Mouse (Mus musculus): ENCODE data around the gene Crybb2. TPM values are rescaled to one million over a fixed set of nuclear protein-coding genes. Genes with fewer than 3 reads are reported as not detected.

Gene Crybb2
- polyA plus RNA-seq, 1 experiment from 2014 or later: not detected

DNA sequence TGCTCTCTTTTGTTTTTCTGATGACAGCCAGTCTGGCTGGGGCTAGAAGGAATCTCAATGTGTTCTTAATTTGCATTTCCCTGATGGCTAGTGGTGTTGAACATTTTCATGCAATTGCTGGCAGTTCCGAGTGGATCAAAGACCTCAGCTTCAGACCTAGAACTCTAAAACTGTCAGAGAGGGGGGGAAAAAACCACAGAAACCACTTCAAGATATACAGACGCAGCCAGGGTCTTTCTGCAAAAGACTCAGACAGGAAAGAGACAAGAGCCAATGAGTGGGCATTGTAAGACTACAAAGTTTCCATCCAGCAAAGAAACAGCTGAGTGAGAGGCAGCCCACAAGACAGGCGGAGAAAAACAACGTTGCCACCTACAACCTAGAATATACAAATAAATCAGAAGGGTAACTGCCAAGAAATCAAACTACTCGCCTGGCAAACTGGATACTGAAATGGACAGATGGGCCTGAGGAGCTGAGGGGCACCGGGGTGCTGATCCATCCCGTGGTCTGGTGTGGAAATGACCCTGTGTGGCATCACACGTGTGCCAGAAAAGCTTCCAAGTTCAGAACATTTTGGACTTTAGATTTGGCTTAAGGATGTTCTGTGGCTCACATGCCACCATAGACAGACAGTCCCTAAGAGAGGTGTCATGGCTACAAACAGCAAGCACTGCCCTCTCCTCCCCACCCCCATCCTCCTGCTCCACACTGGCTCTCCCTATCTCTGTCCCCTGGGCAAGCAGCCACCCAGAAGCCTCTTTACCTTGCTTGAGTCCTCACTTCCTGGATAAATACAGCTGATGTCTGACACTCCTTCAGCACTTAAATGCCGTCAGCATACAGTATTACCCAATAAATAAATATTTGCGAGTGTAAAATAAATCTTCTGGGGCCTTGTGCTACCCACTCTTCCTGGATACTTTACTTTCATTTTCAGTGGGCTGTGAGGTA is 34.5 kb downstream of the Crybb2 start:
- H3K27ac ChIP-seq (ENCODE audit: low read depth, low read length): no peak overlapping the region
- H3K9me3 ChIP-seq (ENCODE audit: control insufficient read depth, low read length): no peaks in the 10 kb centered on the region
- H3K27me3 ChIP-seq (ENCODE audit: control insufficient read depth, insufficient read depth, low read length): no peaks in the 10 kb centered on the region
- no peak for ATAC-seq (replicated peaks; ENCODE audit: low FRiP score)
- H3K36me3 ChIP-seq (ENCODE audit: control insufficient read depth, insufficient read depth, low read length): no peaks in the 10 kb centered on the region
- H3K4me3 ChIP-seq (ENCODE audit: low read depth, low read length): no peak overlapping the region
- WGBS: 74% methylated on average over 10 of the region's 10 CpGs
- no peak overlapping the region for H3K9ac ChIP-seq (ENCODE audit: low read length)
- H3K4me2 ChIP-seq (ENCODE audit: low read depth, low read length, severe bottlenecking): no peak overlapping the region
- H3K4me1 ChIP-seq (replicated peaks; ENCODE audit: control insufficient read depth, insufficient read depth, low read length): no peaks in the 10 kb centered on the region
- no peak for DNase-seq (ENCODE audit: low spot score)

DNA sequence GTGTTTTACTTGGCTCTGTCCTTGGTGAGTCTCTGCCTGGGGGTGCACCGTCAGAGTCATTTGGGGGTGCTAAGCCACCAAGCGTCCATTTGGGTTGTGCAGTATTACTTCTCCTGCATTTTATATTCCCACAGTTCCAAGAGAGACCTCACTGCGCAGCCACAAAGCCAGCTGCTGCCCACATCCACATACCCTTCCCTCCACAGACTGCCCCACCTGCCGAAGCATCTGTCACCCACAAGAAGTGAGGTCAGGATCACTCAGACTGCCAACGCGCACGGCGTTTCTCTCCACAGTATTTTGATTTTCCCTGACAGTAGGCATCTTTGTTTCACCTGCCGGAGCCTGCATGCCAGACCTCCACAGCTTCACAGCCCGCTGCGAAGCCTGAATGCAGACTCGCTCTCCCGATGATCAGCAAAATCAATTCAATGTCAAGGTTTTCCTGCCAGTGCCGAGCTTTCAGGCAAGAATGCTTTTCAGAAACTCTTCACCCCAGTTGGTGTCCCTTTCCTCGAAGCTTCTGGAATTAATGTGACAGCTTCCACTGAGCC is 38.6 kb downstream of the Crybb2 start:
- WGBS: 76% methylated on average over 15 of the region's 15 CpGs
- no peak overlapping the region for H3K4me2 ChIP-seq (ENCODE audit: low read depth, low read length, severe bottlenecking)
- no peaks in the 10 kb centered on the region for H3K36me3 ChIP-seq (ENCODE audit: control insufficient read depth, insufficient read depth, low read length)
- no peaks in the 10 kb centered on the region for H3K27me3 ChIP-seq (ENCODE audit: control insufficient read depth, insufficient read depth, low read length)
- no peak for ATAC-seq (replicated peaks; ENCODE audit: low FRiP score)
- H3K4me1 ChIP-seq (replicated peaks; ENCODE audit: control insufficient read depth, insufficient read depth, low read length): no peaks in the 10 kb centered on the region
- H3K9me3 ChIP-seq (ENCODE audit: control insufficient read depth, low read length): no peaks in the 10 kb centered on the region
- H3K4me3 ChIP-seq (ENCODE audit: low read depth, low read length): no peak overlapping the region
- no peak for DNase-seq (ENCODE audit: low spot score)
- no peak overlapping the region for H3K27ac ChIP-seq (ENCODE audit: low read depth, low read length)
- no peak overlapping the region for H3K9ac ChIP-seq (ENCODE audit: low read length)

DNA sequence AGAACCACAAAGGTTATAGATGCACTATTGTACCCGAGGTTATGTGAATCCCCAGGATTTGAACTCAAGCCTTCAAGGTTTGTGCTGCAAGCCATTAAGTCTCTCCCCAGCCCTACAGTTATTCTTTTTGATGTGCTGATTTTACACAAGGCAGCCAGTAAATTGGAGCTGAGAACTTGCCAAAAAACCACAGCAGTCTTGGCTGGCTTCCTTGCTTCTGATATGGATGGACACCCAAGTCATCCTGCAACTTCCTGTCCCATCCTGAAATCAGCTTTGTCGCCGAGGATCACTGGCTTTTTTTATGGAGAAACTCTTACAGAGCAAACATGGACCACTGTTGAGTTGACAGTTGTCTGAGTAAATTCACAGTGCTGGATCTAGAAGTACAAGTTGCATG is 39.8 kb downstream of the Crybb2 start:
- H3K36me3 ChIP-seq (ENCODE audit: control insufficient read depth, insufficient read depth, low read length): no peaks in the 10 kb centered on the region
- H3K9ac ChIP-seq (ENCODE audit: low read length): no peak overlapping the region
- no peaks in the 10 kb centered on the region for H3K9me3 ChIP-seq (ENCODE audit: control insufficient read depth, low read length)
- 81% methylated on average over 3 of the region's 3 CpGs for WGBS
- H3K4me3 ChIP-seq (ENCODE audit: low read depth, low read length): no peak overlapping the region
- H3K27ac ChIP-seq (ENCODE audit: low read depth, low read length): no peak overlapping the region
- H3K4me1 ChIP-seq (replicated peaks; ENCODE audit: control insufficient read depth, insufficient read depth, low read length): no peaks in the 10 kb centered on the region
- ATAC-seq (replicated peaks; ENCODE audit: low FRiP score): no peak
- no peak for DNase-seq (ENCODE audit: low spot score)
- no peak overlapping the region for H3K4me2 ChIP-seq (ENCODE audit: low read depth, low read length, severe bottlenecking)
- H3K27me3 ChIP-seq (ENCODE audit: control insufficient read depth, insufficient read depth, low read length): no peaks in the 10 kb centered on the region

DNA sequence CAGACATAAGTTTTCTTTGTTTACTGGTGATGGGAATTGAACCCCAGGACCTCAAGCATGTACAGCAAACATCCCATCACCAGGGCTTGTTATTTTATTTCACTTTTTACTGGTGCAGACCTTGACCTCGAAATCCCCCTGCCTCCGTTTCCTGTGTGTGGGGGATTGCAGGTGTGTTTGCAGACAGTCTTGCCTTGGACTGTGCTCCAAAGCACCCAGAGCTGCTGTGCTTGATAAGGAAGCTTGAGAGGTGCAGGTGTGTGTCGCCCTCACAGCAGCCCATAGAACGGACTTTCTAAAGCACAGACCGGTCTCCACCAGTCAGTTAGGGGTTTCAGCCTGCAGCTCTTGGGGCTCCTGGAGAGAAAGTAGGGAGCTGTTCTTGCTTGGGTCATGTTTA is 43.2 kb downstream of the Crybb2 start:
- DNase-seq (ENCODE audit: low spot score): no peak
- Histone ChIP-seq H3K4me1 (replicated peaks; ENCODE audit: control insufficient read depth, insufficient read depth, low read length) (no peaks in the 10 kb centered on the region), H3K4me2 (ENCODE audit: low read depth, low read length, severe bottlenecking) (no peak overlapping the region), H3K36me3 (ENCODE audit: control insufficient read depth, insufficient read depth, low read length) (no peaks in the 10 kb centered on the region), H3K4me3 (ENCODE audit: low read depth, low read length) (no peak overlapping the region), H3K27ac (ENCODE audit: low read depth, low read length) (no peak overlapping the region), H3K27me3 (ENCODE audit: control insufficient read depth, insufficient read depth, low read length) (no peaks in the 10 kb centered on the region), H3K9me3 (ENCODE audit: control insufficient read depth, low read length) (no peaks in the 10 kb centered on the region), H3K9ac (ENCODE audit: low read length) (no peak overlapping the region)
- WGBS: 84% methylated on average over 5 of the region's 5 CpGs
- no peak for ATAC-seq (replicated peaks; ENCODE audit: low FRiP score)

DNA sequence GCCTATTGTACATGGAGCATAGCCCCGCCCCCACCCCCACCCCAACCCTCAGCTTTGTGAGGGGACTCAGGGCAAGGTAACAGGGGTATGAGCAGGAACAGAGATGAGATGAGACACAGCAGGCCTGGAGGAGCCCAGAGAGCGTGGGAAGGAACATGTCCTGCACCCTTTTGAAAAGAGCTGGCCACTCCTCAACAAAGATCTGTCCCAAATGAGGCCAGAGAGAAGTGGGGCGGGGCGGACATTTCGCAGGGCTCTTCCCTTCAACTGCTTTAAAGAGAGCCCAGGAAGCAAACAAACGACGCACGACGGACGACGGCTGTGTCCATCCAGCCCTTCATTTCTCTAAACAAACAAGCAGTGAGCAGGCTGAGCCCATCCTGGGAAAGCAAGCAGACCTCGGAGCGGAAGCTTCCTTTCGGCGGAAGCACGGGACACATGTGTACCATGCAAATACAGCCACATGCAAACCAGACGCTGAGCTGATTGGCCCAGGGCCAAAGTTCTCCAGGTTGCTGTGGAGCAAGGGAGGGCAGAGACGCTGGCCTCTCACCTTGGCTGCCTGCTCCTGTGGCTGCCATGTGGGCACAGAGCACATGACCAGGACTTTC is 45.7 kb downstream of the Crybb2 start:
- DNase-seq (ENCODE audit: low spot score) (peak; percentile 52), ATAC-seq (replicated peaks; ENCODE audit: low FRiP score) (no peak)
- Histone ChIP-seq H3K4me2 (ENCODE audit: low read depth, low read length, severe bottlenecking) (no peak overlapping the region), H3K4me1 (replicated peaks; ENCODE audit: control insufficient read depth, insufficient read depth, low read length) (no peaks in the 10 kb centered on the region), H3K27ac (ENCODE audit: low read depth, low read length) (no peak overlapping the region), H3K9me3 (ENCODE audit: control insufficient read depth, low read length) (no peaks in the 10 kb centered on the region), H3K4me3 (ENCODE audit: low read depth, low read length) (no peak overlapping the region), H3K36me3 (ENCODE audit: control insufficient read depth, insufficient read depth, low read length) (no peaks in the 10 kb centered on the region), H3K27me3 (ENCODE audit: control insufficient read depth, insufficient read depth, low read length) (no peaks in the 10 kb centered on the region), H3K9ac (ENCODE audit: low read length) (no peak overlapping the region)
- WGBS: 54% methylated on average over 18 of the region's 18 CpGs

DNA sequence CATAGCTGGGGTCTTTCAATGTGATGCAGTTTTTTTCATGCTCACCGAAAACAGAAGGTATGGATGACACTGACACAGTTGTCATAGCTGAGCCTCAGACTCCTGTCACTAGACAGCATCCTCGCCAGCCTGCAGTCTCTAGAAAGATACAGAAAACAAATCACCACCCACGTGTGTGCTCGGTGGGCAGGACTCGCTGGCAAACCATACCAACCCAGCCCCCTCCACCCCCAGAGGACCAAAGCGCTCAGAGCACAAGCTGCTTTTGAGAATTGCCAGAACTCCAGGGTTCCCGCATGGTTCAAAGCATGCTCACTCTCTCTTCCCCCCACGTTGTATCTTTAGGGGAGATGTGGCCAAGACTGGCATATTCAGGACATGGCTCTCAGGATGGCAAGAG is 51.7 kb downstream of the Crybb2 start:
- no peak overlapping the region for H3K9ac ChIP-seq (ENCODE audit: low read length)
- H3K36me3 ChIP-seq (ENCODE audit: control insufficient read depth, insufficient read depth, low read length): no peaks in the 10 kb centered on the region
- H3K4me1 ChIP-seq (replicated peaks; ENCODE audit: control insufficient read depth, insufficient read depth, low read length): no peaks in the 10 kb centered on the region; the same call in 1 of the 2 replicates
- ATAC-seq (replicated peaks; ENCODE audit: low FRiP score) (no peak), DNase-seq (ENCODE audit: low spot score) (no peak)
- H3K27me3 ChIP-seq (ENCODE audit: control insufficient read depth, insufficient read depth, low read length): peaks cover 2% of the 10 kb centered on the region; the same call in 1 of the 2 replicates
- H3K4me3 ChIP-seq (ENCODE audit: low read depth, low read length): no peak overlapping the region
- H3K4me2 ChIP-seq (ENCODE audit: low read depth, low read length, severe bottlenecking): no peak overlapping the region
- no peak overlapping the region for H3K27ac ChIP-seq (ENCODE audit: low read depth, low read length)
- no peaks in the 10 kb centered on the region for H3K9me3 ChIP-seq (ENCODE audit: control insufficient read depth, low read length)
- 81% methylated on average over 8 of the region's 8 CpGs for WGBS

DNA sequence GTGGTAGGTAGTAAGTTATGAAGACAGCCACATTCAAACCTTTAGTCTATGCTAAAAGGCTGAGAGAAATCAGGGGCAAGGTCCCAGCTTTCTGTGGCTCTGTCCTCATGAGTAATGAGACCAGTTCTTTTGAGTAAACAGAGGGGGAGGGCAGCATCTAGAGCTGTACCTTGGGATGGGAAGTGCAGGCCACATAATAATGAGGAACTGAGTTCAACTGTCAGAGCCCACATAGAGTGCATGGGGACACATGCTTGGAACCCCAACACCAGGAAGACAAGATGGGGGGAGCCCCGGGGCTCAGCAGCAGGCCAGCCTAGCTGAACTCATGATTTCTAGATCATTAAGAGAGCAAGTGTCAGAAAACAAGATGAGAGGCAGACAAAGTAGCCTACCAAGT is 52.9 kb downstream of the Crybb2 start:
- Histone ChIP-seq H3K4me3 (ENCODE audit: low read depth, low read length) (no peak overlapping the region), H3K36me3 (ENCODE audit: control insufficient read depth, insufficient read depth, low read length) (no peaks in the 10 kb centered on the region), H3K4me2 (ENCODE audit: low read depth, low read length, severe bottlenecking) (no peak overlapping the region), H3K9ac (ENCODE audit: low read length) (no peak overlapping the region), H3K27me3 (ENCODE audit: control insufficient read depth, insufficient read depth, low read length) (peaks cover 2% of the 10 kb centered on the region; the same call in 1 of the 2 replicates), H3K27ac (ENCODE audit: low read depth, low read length) (no peak overlapping the region), H3K9me3 (ENCODE audit: control insufficient read depth, low read length) (no peaks in the 10 kb centered on the region), H3K4me1 (replicated peaks; ENCODE audit: control insufficient read depth, insufficient read depth, low read length) (no peaks in the 10 kb centered on the region; the same call in 1 of the 2 replicates)
- ATAC-seq (replicated peaks; ENCODE audit: low FRiP score) (no peak), DNase-seq (ENCODE audit: low spot score) (no peak)
- WGBS: 97% methylated on average over 1 of the region's 1 CpGs

DNA sequence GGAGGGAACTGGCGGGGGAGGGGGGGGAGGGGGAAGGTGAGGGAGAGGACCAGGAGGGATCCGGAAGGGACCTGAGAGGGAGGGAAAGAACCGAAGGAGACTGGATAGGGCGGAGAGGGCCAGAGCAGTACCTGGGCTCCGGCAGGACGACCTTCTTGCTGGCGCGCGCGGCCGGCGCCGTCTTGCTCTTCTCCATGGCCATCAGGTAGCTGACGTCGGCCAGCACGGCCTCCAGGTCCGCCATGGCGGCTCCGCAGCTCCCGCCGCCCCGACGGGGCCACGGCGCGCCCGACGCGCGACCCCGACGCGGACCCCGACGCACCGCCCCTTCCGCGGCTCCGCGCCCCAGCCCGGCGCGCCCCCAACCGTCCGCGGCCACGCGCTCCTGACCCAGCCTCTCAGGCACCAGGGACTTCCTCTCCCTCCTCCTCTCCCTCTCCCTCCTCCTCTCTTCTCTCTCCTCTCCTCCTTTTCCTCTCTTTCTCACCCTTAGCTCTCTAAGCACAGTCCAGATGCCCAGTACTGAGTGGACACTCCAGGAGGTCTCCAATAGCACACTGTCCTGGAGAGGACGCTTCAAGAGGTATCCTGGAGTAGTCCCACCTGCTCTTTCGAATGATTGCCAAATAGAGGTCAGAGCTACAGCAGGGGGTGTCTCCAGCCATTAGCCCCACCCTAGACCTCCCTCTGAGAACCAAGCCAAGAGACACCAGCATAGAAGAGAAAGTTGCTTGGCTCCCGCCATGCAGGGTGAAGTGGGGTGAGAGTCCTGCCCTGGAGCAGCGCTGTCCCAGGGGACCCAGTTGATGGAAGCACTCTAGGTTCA is 54.5 kb downstream of the Crybb2 start, which contains the start of gene Grk3:
Gene Grk3 (minus strand): TSS at position 556 of the 826 bp plus-strand sequence.
- DNase-seq (ENCODE audit: low spot score): peak; percentile 83
- WGBS: 5% methylated on average over 32 of the region's 52 CpGs
- Histone ChIP-seq H3K4me3 (ENCODE audit: low read depth, low read length) (peak within 1 kb of the TSS; percentile 53), H3K4me1 (replicated peaks; ENCODE audit: control insufficient read depth, insufficient read depth, low read length) (no peaks in the 10 kb centered on the region; the same call in 1 of the 2 replicates), H3K4me2 (ENCODE audit: low read depth, low read length, severe bottlenecking) (peak within 1 kb of the TSS; percentile 66), H3K36me3 (ENCODE audit: control insufficient read depth, insufficient read depth, low read length) (no peaks in the 10 kb centered on the region), H3K27me3 (ENCODE audit: control insufficient read depth, insufficient read depth, low read length) (peaks cover 2% of the 10 kb centered on the region; the same call in 1 of the 2 replicates), H3K9ac (ENCODE audit: low read length) (peak within 1 kb of the TSS; percentile 68), H3K27ac (ENCODE audit: low read depth, low read length) (no peak within 1 kb of the TSS), H3K9me3 (ENCODE audit: control insufficient read depth, low read length) (no peaks in the 10 kb centered on the region)
- peak; percentile 66 for ATAC-seq (replicated peaks; ENCODE audit: low FRiP score)

Data from forebrain, embryonic 11.5 days (tissue).